Mouse (Mus musculus) small intestine, adult 2 months (tissue): ENCODE results near the gene Fgf5.

Experiments used
- CTCF ChIP-seq: fragments of 200-500 bp; IDR thresholded peaks from 2 replicates; pipeline ENCODE4 v1.5.1; 2012; ENCODE audit warnings: low read depth, mild to moderate bottlenecking, control low read depth, inconsistent platforms, low read length, moderate library complexity, mixed read lengths; ENCODE audit not compliant: insufficient replicate concordance, insufficient read length; ENCODE audit errors: extremely low read depth
- POLR2A ChIP-seq: fragments of 200-500 bp; IDR thresholded peaks from 2 replicates; pipeline ENCODE4 v1.6.1; 2012; ENCODE audit warnings: low read depth, mild to moderate bottlenecking, control low read depth, inconsistent platforms, low read length, moderate library complexity

- TF ChIP-seq CTCF (no peak), POLR2A (no peak)
These were observed 27.3 kb upstream of the Fgf5 start for GRCm38 (mm10) chr5:98226710-98227109.
